Mouse (Mus musculus): Measurements from ENCODE around the gene Slc6a9. TPM values are rescaled to one million over a fixed set of nuclear protein-coding genes. Genes with fewer than 3 reads are reported as not detected.

The Slc6a9 gene
- polyA plus RNA-seq, 1 experiment from 2014 or later = 10.3 TPM

- WGBS = 26% methylated on average over 3 of the region's 3 CpGs
- Histone ChIP-seq H3K36me3 (no peaks in the 10 kb centered on the region), H3K27ac (ENCODE audit: poor library complexity, severe bottlenecking) (peak overlapping the region; percentile 79), H3K9ac (no peak overlapping the region), H3K4me1 (replicated peaks) (peaks cover 42% of the 10 kb centered on the region), H3K4me2 (peak overlapping the region; percentile 9; the same call in 1 of the 2 replicates), H3K4me3 (no peak overlapping the region), H3K27me3 (replicated peaks) (peaks cover 7% of the 10 kb centered on the region; the same call in 1 of the 2 replicates), H3K9me3 (replicated peaks) (no peaks in the 10 kb centered on the region)
- no peak for ATAC-seq (ENCODE audit: insufficient number of reproducible peaks, low FRiP score)
Measured at GRCm38 (mm10) chr4:117918261-117918660, 84.0 kb downstream of the Slc6a9 start.

- Histone ChIP-seq H3K4me2 (no peak overlapping the region), H3K4me3 (no peak overlapping the region), H3K27me3 (replicated peaks) (peaks cover 7% of the 10 kb centered on the region), H3K4me1 (replicated peaks) (peaks cover 41% of the 10 kb centered on the region), H3K9ac (no peak overlapping the region), H3K27ac (ENCODE audit: poor library complexity, severe bottlenecking) (peak overlapping the region; percentile 79), H3K36me3 (no peaks in the 10 kb centered on the region), H3K9me3 (replicated peaks) (no peaks in the 10 kb centered on the region)
- ATAC-seq (ENCODE audit: insufficient number of reproducible peaks, low FRiP score) = no peak
- WGBS = 68% methylated on average over 5 of the region's 5 CpGs
Measured at GRCm38 (mm10) chr4:117918762-117919161, 84.5 kb downstream of the Slc6a9 start.

GRCm38 (mm10) chr4:117921358-117921757, 87.1 kb downstream of the Slc6a9 start:
- no peak overlapping the region for H3K9ac ChIP-seq
- H3K4me2 ChIP-seq = no peak overlapping the region
- H3K9me3 ChIP-seq (replicated peaks) = no peaks in the 10 kb centered on the region
- no peak overlapping the region for H3K27ac ChIP-seq (ENCODE audit: poor library complexity, severe bottlenecking)
- no peak for ATAC-seq (ENCODE audit: insufficient number of reproducible peaks, low FRiP score)
- WGBS = 88% methylated on average over 2 of the region's 2 CpGs
- no peak overlapping the region for H3K4me3 ChIP-seq
- H3K36me3 ChIP-seq = no peaks in the 10 kb centered on the region
- peaks cover 24% of the 10 kb centered on the region for H3K27me3 ChIP-seq (replicated peaks)
- H3K4me1 ChIP-seq (replicated peaks) = peaks cover 38% of the 10 kb centered on the region

- no peak for ATAC-seq (ENCODE audit: insufficient number of reproducible peaks, low FRiP score)
- H3K27me3 ChIP-seq (replicated peaks) = peaks cover 44% of the 10 kb centered on the region
- no peak overlapping the region for H3K27ac ChIP-seq (ENCODE audit: poor library complexity, severe bottlenecking)
- H3K36me3 ChIP-seq = no peaks in the 10 kb centered on the region
- WGBS = 24% methylated on average over 2 of the region's 2 CpGs
- H3K4me2 ChIP-seq = no peak overlapping the region
- H3K9me3 ChIP-seq (replicated peaks) = no peaks in the 10 kb centered on the region
- H3K9ac ChIP-seq = no peak overlapping the region
- H3K4me3 ChIP-seq = no peak overlapping the region
- peaks cover 40% of the 10 kb centered on the region for H3K4me1 ChIP-seq (replicated peaks)
Measured at GRCm38 (mm10) chr4:117923450-117923849, 89.1 kb downstream of the Slc6a9 start.

Other genes starting within 250 kb of the Slc6a9 start
- 44.0 and 47.2 TPM in 2 replicates for gene Dmap1, start 152.2 kb upstream of the Slc6a9 start, polyA plus RNA-seq (2016; fragmentation: Nextera tagmentation; extraction: Ambion mirVana)
- not detected in 2 replicates for gene Gm12845, start 110.1 kb upstream of the Slc6a9 start, polyA plus RNA-seq (2016; fragmentation: Nextera tagmentation; extraction: Ambion mirVana)
- not detected in 2 replicates for gene Klf17, start 68.9 kb upstream of the Slc6a9 start, polyA plus RNA-seq (2016; fragmentation: Nextera tagmentation; extraction: Ambion mirVana)
- gene Ccdc24, start 38.1 kb downstream of the Slc6a9 start, polyA plus RNA-seq (2016; fragmentation: Nextera tagmentation; extraction: Ambion mirVana) = 0.74 and 0.91 TPM in 2 replicates
- gene B4galt2, start 49.0 kb downstream of the Slc6a9 start, polyA plus RNA-seq (2016; fragmentation: Nextera tagmentation; extraction: Ambion mirVana) = 18.3 and 19.4 TPM in 2 replicates
- 183 and 196 TPM in 2 replicates for gene Atp6v0b, start 52.8 kb downstream of the Slc6a9 start, polyA plus RNA-seq (2016; fragmentation: Nextera tagmentation; extraction: Ambion mirVana)
- gene Dph2, start 57.5 kb downstream of the Slc6a9 start, polyA plus RNA-seq (2016; fragmentation: Nextera tagmentation; extraction: Ambion mirVana) = 12.4 and 12.9 TPM in 2 replicates
- gene Ipo13, start 80.5 kb downstream of the Slc6a9 start, polyA plus RNA-seq (2016; fragmentation: Nextera tagmentation; extraction: Ambion mirVana) = 43.0 and 44.7 TPM in 2 replicates
- gene Artn, start 95.3 kb downstream of the Slc6a9 start, polyA plus RNA-seq (2016; fragmentation: Nextera tagmentation; extraction: Ambion mirVana) = 0.54 and 0.70 TPM in 2 replicates

Data from heart, embryonic 12.5 days (tissue).